Mouse (Mus musculus) cerebellum, adult 9-10 months (tissue): ENCODE measurements around the gene Nadk2.

Experiments used
- DNase-seq: peaks from one replicate; pipeline ENCODE4 v3.0.0; 2022

Nadk2 gene

DNA sequence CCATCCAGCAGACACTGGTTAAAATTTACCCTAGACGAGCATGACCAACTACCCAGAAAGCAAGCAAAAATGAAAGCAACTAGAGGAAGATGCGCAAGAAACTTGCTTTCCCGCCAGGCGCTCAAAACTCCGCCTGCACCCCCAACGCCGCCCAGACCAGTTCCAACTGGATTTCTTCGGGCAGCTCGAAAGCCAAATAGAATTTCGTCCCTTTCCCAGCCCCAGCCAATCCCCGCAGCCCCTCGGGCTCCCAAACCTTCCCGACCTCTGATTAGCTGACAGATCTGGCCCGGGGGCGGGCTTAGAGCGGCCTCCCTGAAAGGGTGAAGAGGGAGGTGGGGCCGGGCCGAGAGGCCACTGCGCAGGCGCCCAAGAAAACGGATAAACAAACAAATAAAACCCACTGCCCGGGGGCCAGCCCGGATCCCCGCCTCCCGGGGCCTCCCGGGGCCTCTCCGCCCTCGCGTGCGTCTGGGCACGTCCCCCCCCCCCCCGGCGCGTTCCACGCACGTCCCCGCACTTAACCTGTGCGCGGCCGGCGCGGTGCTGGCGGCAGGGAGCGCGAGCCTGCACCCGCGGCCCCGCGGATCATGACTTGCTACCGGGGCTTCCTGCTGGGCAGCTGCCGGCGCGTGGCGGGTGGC lies at the start of gene Nadk2:
TSS of gene Nadk2 (plus strand) at position 349 of the 644 bp plus-strand sequence.
- DNase-seq, result peak; percentile 99

- no peak for DNase-seq
Observed at GRCm38 (mm10) chr15:9055704-9056103, 15.4 kb upstream of the Nadk2 start.

GRCm38 (mm10) chr15:9059856-9060255 lies 11.2 kb upstream of the Nadk2 start:
- DNase-seq, result no peak

DNA sequence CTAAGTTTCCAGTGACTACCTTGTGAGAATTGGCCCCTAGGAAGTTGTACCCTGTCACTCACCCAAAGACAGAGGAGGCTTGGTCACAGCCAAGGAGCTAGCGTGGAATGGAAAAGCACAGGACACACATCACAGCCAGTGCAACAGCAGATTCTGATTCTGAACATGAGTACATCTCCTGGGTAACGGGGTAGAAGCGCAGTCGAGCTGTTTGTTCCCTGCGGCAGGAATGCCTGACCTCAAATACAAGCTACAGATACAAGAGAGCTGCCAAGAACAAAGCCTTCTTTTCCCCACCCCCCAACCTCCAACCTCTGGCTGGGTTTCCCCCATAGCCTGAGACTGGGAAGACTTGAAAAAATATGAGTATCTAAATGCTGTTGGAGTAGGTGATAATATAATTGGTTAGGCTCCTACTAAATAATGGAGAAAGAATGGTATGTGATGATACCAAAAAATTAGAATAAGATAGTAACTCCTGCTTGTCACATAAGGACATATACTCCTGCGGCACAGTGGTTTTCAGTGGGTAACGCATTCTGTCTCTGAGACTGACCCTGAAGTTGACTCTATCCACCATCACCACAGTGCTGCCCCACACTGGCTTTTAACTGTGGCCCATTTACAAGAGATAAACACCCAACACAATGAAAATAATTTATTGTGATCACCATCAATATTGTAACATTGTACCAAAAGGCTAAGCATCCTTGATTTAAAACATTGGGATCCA lies 9.7 kb upstream of the Nadk2 start:
- DNase-seq, result no peak

DNA sequence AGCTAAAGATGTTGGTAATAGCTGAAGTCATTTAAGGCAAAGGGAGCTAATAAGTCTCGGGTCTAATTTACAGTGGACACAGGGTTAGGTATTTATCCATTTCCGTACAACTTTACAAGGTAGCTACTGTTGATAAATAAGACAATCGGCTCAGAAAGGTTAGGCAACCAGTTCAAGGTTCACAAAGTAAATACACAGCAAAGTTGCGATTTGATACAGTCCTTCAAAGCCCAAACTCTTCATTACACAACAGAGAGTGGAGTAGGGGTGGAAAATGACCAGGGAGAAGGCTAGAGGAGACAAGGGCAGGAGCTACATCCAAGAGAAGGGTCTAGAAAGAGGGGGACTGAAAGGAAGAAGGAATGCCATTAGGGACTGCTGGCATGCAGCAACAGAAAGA lies 2.2 kb upstream of the Nadk2 start:
- DNase-seq, result no peak

GRCm38 (mm10) chr15:9070353-9070752 lies 707 bp upstream of the Nadk2 start:
- peak; percentile 45 for DNase-seq

DNA sequence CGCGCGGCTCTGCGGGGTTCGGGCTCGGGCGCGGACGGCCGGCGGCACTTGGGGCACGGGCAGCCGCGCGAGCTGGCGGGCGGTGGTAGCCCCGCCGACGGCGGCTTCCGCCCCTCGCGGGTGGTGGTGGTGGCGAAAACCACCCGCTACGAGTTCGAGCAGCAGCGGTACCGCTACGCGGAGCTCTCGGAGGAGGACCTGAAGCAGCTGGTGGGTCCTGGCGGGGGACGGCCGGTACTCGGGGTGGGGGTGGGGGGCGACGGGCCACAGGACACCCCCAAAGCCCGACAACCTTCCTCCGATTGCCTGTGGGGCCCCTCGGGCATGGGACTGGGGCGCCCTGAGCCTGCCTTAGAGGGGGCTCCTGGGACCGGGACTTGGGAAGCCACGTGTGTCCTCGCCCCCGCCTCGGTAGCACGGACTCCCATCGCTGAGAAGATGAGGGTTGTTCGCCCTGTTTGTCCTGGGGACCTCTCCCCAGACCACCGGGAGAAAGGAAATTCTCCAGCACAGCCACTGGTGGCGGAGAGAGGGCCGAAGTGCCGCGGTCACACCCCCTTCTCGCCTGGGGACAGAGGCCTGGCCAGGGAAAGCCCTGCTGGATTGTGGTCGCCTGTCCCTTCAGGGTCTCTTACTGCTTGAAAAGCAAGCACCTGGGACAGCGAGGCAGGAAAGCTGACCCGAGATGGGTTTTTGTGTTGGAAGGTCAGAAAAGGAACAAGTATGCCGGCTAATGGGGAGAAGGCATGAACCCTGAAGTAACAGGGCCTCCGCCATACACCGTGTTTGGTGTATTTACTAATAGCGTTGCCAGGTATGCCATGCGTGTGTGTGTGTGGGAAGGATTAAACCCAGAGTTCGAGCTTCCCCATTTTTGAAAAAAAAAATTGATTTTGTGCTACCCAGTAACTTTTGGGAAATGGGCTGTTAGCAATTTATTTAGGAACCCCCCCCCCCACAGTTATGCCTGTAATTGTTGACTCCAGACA lies 790 bp downstream of the Nadk2 start:
- peak; percentile 56 for DNase-seq

GRCm38 (mm10) chr15:9072630-9073029 lies 1.6 kb downstream of the Nadk2 start:
- peak; percentile 40 for DNase-seq

DNA sequence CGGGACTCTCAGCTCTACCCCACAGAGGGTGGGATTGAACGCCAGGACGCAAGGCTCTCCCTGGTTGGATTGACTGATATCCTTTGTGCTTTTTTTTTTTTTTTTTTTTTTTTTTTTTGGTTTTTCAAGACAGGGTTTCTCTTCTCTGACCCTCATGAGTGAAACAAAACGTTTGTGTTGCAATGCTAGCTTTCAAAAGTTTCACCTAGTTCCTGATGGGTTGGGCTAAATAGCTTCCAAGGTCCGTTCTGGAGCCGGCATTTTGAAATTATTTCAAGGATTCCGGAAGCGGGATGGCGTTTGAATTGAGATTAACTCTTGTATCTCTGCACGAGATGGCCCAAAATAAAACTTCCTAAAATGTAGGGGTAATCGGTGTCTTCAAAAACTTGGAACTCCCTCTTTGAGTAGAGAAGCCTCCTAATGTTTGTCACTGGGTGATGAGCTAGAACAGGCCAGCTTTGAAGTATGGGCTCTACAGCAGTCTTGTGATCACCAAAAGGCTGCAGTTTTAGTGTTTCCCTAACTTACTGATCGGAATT lies 2.1 kb downstream of the Nadk2 start:
- no peak for DNase-seq

DNA sequence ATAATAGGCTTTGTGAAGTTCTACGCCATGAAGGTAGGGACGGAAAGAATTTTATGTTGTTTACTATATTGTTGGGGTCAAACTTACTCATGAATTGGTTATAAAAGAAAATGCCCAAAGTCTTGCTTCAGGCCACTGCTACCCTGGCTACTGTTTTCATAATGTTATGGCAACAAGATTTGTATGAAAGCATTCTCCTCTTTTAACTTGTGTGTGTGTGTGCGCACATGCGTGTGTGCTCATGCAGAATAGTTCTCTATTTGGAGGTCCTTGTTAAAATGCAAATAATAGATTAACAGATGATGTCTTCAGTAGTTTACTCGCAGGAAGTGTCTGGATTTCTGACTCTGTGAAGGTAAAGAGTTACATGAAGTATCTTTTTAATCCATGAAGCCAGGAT lies 2.6 kb downstream of the Nadk2 start:
- DNase-seq, result no peak

DNA sequence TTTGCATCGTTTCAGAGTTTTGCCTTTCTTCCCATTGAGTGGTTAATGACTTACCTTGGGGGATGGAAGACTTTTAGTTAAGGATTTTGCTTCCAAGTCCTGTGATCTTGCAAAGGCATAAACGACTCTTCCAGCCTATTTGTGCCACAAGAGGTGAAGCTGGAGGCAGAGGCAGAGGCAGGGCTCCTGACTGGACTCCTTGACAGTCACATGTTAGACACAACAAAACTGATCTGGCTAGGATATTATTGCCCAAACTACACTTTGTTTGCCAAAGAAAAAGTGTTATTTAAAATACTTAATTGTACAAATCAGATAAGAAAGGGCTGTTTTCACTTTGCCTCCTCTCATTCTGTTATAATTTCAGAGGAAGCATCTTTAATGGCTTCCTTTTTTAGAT lies 3.1 kb downstream of the Nadk2 start:
- DNase-seq, result no peak

GRCm38 (mm10) chr15:9074671-9075070 lies 3.6 kb downstream of the Nadk2 start:
- no peak for DNase-seq

DNA sequence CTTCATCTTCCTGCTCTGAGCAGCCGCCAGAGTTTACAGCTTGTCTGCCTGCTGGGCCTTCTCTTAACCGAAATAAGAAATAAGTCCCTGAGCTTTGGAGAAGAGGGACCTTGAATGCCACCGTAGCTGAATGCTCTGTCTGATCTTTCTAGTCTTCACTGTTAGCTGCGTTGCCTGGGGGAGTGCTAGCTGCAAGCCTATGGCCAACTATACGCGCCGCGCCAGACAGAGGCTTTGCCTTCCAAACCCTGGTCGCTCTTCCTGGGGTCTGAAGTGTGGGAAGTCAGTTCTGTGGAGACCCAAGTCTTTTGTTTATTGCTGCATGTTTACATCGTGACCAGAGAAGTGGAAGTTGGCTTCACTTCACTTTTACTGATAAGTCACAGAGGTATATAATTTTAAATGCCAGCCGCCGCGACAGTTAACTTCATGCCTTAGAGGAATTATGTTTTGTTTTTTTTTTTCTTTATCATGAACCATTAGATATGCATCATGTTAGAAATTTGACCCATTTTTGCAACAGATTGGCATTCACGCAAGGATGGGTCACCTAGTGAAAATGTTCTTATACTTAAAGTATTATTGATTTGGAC lies 4.6 kb downstream of the Nadk2 start:
- DNase-seq, result no peak

DNA sequence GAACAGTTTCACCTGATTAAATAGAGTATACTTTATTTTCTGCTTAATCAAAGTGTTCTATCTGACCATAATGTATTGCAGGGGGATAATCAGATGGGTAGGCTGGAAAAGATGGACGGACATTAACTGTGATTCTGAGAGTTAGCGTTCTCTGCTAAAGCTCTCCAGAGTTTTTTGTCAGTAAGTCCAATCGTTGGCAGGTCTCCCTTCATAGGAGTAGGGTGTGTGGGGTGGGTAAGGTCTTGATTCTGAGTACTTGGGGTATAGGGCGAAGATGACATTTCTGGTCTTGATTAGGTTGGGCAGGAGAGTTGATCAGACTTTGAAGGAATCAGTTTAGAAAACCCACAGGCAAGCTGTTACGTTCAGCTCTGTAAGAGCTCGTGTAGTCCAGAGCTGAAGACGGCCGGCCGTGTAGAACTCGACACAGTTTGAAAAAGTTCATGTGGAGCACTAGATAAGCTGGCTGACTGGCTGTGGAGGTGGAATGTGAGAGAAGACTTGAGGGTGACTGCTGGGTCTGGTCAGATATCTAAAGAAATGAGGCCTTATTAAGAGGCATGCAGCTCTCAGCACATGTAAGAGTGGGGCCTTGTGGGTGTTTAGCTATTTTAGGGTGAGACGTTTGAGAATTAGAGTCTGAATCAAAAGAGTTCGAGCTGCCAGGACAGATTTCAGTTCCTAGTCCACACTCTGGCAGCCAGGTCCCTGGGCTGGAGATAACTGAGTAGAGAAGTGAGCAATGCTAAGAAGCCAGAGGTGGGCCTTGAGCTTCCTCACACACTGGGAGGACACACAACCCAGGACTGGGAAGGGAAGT lies 7.6 kb downstream of the Nadk2 start:
- DNase-seq, result no peak

- no peak for DNase-seq
Observed at GRCm38 (mm10) chr15:9079626-9080025, 8.6 kb downstream of the Nadk2 start.

- no peak for DNase-seq
Observed at GRCm38 (mm10) chr15:9080206-9080605, 9.1 kb downstream of the Nadk2 start.

GRCm38 (mm10) chr15:9081294-9081693 lies 10.2 kb downstream of the Nadk2 start:
- DNase-seq, result no peak

GRCm38 (mm10) chr15:9082753-9083152 lies 11.7 kb downstream of the Nadk2 start:
- no peak for DNase-seq

DNA sequence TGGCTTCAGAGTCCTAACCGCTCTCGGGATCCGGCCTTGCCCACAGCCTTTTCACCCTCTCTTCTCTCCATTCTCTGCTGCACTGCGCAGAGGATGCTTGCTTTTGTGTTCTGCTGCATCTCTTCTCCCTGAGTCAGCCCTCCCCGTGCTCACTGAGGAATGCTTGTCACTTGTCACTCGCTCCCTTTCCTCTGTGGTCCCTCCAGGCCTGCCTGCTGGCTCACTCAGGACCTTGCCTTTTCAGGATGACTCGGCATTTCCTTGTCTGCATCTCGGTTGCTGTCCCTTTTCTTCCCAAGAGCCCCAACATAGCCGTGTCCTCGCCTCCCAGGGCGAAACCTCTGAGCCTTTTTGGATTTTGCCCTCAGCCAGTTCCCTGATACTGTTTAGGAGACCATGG lies 15.8 kb downstream of the Nadk2 start:
- DNase-seq, result no peak

DNA sequence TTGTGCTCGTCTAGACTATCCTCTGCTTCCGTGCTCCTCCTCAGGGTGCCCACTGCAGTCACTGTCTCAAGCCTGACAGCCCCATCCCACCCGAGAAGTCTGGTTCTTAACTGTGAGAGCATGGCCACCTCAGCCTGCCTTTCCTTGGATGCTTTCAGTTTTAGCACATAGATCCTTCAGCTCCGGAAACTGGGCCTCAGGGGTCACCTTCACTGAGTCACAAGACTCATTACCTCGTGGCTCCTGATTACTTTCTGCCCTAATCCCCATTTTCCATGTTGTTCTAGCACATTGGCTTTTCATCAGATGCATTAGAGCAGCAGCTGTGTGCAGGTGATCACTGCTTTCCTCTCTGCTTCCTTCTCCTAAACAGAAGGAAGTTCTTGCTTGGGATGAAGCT lies 16.4 kb downstream of the Nadk2 start:
- DNase-seq, result no peak

DNA sequence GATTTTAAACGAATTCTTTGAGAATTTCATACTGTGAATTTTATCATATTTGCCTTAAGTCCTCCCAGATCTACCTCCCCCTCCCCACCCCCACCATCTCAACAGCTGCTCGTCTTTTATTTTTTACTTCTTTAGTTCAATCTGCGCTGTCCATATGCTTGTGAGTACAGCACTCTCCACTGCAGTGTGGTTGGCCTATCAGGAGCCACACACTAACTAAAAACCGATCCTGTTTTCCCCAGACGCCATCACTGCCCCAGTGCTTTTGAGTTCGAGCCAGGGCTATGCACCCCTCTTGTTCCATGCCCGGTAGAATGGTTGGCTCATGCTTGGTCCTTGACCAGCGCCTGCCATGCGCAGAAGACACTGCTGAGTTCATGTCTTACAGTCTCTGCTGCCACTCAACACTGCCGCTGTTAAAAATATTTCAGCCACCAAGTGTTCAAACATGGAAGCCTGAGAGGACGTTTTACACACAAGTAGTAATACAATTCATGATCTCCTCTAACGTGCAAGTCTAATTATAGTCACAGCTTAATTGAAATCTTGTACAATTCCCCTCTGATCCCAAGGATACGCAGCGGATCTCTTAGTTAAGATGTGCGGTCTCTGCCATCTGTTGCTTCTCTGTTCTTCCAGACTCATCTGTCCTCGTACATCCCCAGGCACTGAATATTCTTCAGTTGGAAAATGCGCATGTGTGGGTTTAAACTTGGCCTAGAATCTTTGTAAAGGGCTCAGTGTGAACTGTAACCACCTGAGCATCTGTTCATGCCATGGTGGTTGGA lies 17.0 kb downstream of the Nadk2 start:
- no peak for DNase-seq
